Mouse (Mus musculus) intestine, embryonic 14.5 days (tissue): ENCODE results near the gene Pfkm. TPM values are rescaled to one million over a fixed set of nuclear protein-coding genes. Genes with fewer than 3 reads are reported as not detected.

ENCODE experiments used
- ATAC-seq: fragments of 200-750 bp; cut with Nextera tagmentation; replicated peaks from 2 replicates; pipeline ENCODE4 v1.8.0; 2017; ENCODE audit warnings: low read depth, moderate number of reproducible peaks, moderate TSS enrichment, moderate library complexity; ENCODE audit not compliant: low FRiP score, low TSS enrichment
- DNase-seq: peaks from one replicate; pipeline ENCODE4 v3.0.0-alpha.2; 2018; ENCODE audit warnings: low spot score
- H3K27ac ChIP-seq: fragments of 300-500 bp; sonication (generic); 2 replicates; pipeline ENCODE4 v1.5.1; 2014; ENCODE audit warnings: low read depth, mild to moderate bottlenecking, control low read depth
- H3K27me3 ChIP-seq: fragments of 300-500 bp; sonication (generic); replicated peaks from 2 replicates; pipeline ENCODE4 v1.6.1; 2014; ENCODE audit warnings: low read length, control low read depth; ENCODE audit not compliant: control insufficient read depth, insufficient read depth
- H3K36me3 ChIP-seq: fragments of 300-500 bp; sonication (generic); 2 replicates; pipeline ENCODE4 v1.6.1; 2014; ENCODE audit warnings: low read length, control low read depth; ENCODE audit not compliant: control insufficient read depth, insufficient read depth
- H3K4me1 ChIP-seq: fragments of 300-500 bp; sonication (generic); replicated peaks from 2 replicates; pipeline ENCODE4 v1.6.1; 2014; ENCODE audit warnings: low read length, control low read depth, mixed read lengths; ENCODE audit not compliant: control insufficient read depth, insufficient read depth
- H3K4me2 ChIP-seq: fragments of 300-500 bp; sonication (generic); 2 replicates; pipeline ENCODE4 v1.6.1; 2014; ENCODE audit warnings: low read length
- H3K4me3 ChIP-seq: fragments of 300-500 bp; sonication (generic); 2 replicates; pipeline ENCODE4 v1.5.1; 2014; ENCODE audit warnings: low read depth, low read length, control low read depth, mixed read lengths
- H3K9ac ChIP-seq: fragments of 300-500 bp; sonication (generic); 2 replicates; pipeline ENCODE4 v1.6.1; 2014; ENCODE audit warnings: mild to moderate bottlenecking, low read length
- H3K9me3 ChIP-seq: fragments of 300-500 bp; sonication (generic); 2 replicates; pipeline ENCODE4 v1.6.1; 2016; ENCODE audit warnings: low read length, control low read depth; ENCODE audit not compliant: control insufficient read depth
- WGBS: fragments of 180-500 bp; shearing (Covaris S2); extraction: QIAGEN DNeasy Blood & Tissue Kit; methylation state at CpG from one replicate; pipeline ENCODE4 v1.1.7; 2014; 5-methylcytosine and 5-hydroxymethylcytosine counted together
- polyA plus RNA-seq: library from polyadenylated mRNA; unstranded; fragments of >200 nt; fragmentation: Nextera tagmentation; extraction: Ambion mirVana; gene quantifications from 2 replicates; pipeline ENCODE4 v1.2.1, GENCODE M21; 2014

Pfkm gene
- polyA plus RNA-seq, result 28.8 and 31.4 TPM in 2 replicates

GRCm38 (mm10) chr15:98092372-98093120 lies at the start of gene Pfkm:
Pfkm (plus strand) TSS chr15:98092589.
- H3K4me1 ChIP-seq, result peaks cover 16% of the 10 kb centered on the region
- peak within 1 kb of the TSS; percentile 90 for H3K9ac ChIP-seq
- peak within 1 kb of the TSS; percentile 95 for H3K4me3 ChIP-seq
- peaks cover 12% of the 10 kb centered on the region for H3K36me3 ChIP-seq
- DNase-seq (no peak), ATAC-seq (peak; percentile 47; the same call in 1 of the 2 replicates)
- no peaks in the 10 kb centered on the region for H3K9me3 ChIP-seq
- peak within 1 kb of the TSS; percentile 93 for H3K27ac ChIP-seq
- H3K27me3 ChIP-seq, result no peaks in the 10 kb centered on the region
- peak within 1 kb of the TSS; percentile 66 for H3K4me2 ChIP-seq
- WGBS, result under 1% methylated on average over 26 of the region's 30 CpGs

DNA sequence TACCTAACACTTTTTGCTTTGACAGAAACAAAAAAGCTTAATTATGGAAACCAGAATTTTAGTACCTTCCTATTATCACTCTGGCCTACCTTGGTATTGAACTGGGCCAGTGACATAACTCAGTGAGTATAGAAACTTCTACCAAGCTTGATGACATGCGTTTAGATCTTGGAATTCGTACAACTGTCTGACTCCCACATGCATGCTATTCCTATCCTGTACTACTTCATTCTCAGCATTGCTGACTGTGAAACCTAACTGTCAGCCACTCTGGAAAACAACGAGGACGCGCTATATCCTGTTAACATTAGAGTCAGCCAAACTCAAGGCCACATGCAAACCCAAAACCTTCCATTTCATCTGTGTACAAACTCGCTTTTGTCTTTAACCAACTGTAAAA lies 48.4 kb upstream of the Pfkm start:
- DNase-seq, result no peak
- Histone ChIP-seq H3K4me2 (no peak overlapping the region), H3K9me3 (no peaks in the 10 kb centered on the region), H3K27me3 (no peaks in the 10 kb centered on the region), H3K36me3 (peaks cover 97% of the 10 kb centered on the region), H3K4me1 (no peaks in the 10 kb centered on the region), H3K27ac (no peak overlapping the region), H3K9ac (no peak overlapping the region), H3K4me3 (no peak overlapping the region)
- WGBS, result 92% methylated on average over 6 of the region's 6 CpGs
- ATAC-seq, result no peak

DNA sequence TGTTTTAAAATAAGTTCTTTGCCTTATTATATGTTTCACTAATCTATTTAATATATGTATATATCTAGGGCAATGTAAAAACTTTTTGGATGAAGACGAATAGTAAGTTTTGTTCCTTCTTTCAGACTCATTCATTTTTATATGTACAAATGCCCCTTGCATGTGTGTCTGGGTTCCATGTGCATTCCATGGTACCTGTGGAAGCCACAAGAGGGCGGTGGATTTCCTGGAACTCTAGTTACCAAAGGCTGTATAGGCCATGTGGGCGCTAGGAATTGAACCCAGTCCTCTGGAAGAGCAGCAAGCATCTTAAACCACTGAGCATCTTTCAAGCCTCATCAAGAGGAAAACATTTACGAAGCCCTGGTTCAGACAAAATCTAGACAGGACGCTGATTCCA lies 48.0 kb upstream of the Pfkm start:
- WGBS, result 96% methylated on average over 5 of the region's 5 CpGs
- no peak for DNase-seq
- H3K4me3 ChIP-seq, result no peak overlapping the region
- ATAC-seq, result no peak
- no peaks in the 10 kb centered on the region for H3K27me3 ChIP-seq
- H3K27ac ChIP-seq, result no peak overlapping the region
- no peak overlapping the region for H3K4me2 ChIP-seq
- H3K9ac ChIP-seq, result no peak overlapping the region
- no peaks in the 10 kb centered on the region for H3K9me3 ChIP-seq
- no peaks in the 10 kb centered on the region for H3K4me1 ChIP-seq
- peaks cover 97% of the 10 kb centered on the region for H3K36me3 ChIP-seq

DNA sequence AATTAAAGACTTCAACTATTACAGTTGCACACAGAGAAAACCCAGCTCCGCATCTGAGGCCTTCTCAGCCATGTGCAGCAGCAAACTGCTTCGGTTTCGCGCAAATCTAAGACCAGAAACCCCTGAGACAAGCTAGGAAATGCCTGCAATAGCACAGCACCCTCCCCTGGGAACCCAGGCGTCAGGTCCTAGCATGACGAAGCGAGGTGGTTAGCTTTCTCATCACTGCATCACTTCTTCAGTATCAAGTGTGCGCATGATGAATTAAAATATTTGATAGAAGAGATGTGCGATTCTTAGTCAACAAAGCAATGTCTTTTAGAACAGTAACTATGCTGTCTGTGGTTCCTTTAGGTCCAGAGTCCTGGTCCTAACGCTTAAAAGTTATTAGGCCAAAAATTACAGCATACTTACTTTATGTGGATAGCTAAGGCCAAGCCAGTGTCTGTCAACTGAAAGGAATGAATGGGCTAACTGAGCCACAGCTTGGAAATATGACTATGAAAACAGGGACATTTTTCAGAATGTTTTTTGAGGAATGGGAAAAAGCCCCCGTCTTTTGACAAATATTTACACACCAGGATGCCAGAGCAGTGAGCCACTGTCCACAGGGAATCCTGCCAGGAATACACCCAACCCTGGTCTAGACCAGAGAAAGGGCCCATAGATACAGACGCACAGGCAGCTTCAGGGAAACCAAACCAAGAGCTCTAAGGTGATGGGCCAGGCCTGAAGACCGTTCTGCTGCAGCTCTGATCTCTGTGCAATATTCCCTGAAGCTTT lies 43.3 kb upstream of the Pfkm start:
- ATAC-seq (no peak), DNase-seq (no peak)
- H3K27me3 ChIP-seq, result no peaks in the 10 kb centered on the region
- no peak overlapping the region for H3K9ac ChIP-seq
- H3K9me3 ChIP-seq, result no peaks in the 10 kb centered on the region
- H3K4me2 ChIP-seq, result no peak overlapping the region
- no peaks in the 10 kb centered on the region for H3K4me1 ChIP-seq
- H3K4me3 ChIP-seq, result no peak overlapping the region
- 91% methylated on average over 13 of the region's 13 CpGs for WGBS
- H3K27ac ChIP-seq, result no peak overlapping the region
- peaks cover 93% of the 10 kb centered on the region for H3K36me3 ChIP-seq

GRCm38 (mm10) chr15:98051685-98052084 lies 40.7 kb upstream of the Pfkm start:
- Histone ChIP-seq H3K9ac (no peak overlapping the region), H3K36me3 (peaks cover 87% of the 10 kb centered on the region), H3K4me1 (no peaks in the 10 kb centered on the region), H3K9me3 (no peaks in the 10 kb centered on the region), H3K4me3 (no peak overlapping the region), H3K27ac (no peak overlapping the region), H3K27me3 (no peaks in the 10 kb centered on the region), H3K4me2 (no peak overlapping the region)
- no peak for ATAC-seq
- DNase-seq, result no peak
- WGBS, result 90% methylated on average over 5 of the region's 5 CpGs

DNA sequence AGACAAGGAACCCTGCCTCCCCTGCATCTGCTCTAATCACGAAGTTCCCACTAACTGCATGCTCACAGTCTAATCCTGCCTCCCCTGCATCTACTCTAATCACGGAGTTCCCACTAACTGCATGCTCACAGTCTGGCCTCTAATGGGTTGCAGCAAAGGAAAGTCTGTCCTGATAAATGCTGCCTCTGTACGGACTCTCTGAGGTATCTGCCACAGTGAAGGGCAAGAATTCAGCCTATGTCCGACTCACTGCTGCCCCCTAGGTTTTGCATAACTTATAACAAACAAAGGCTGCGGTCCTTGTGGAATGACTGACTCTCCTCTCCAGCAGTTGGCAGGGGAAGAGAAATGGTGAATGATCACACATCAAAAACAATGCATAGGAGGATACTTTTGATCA lies 37.1 kb upstream of the Pfkm start:
- no peaks in the 10 kb centered on the region for H3K4me1 ChIP-seq
- H3K36me3 ChIP-seq, result peaks cover 82% of the 10 kb centered on the region
- DNase-seq, result peak; percentile 63
- WGBS, result 31% methylated on average over 5 of the region's 5 CpGs
- no peak for ATAC-seq
- H3K4me2 ChIP-seq, result no peak overlapping the region
- H3K27me3 ChIP-seq, result no peaks in the 10 kb centered on the region
- H3K9ac ChIP-seq, result no peak overlapping the region
- no peak overlapping the region for H3K27ac ChIP-seq
- H3K9me3 ChIP-seq, result no peaks in the 10 kb centered on the region
- H3K4me3 ChIP-seq, result no peak overlapping the region

GRCm38 (mm10) chr15:98065881-98066280 lies 26.5 kb upstream of the Pfkm start:
- Histone ChIP-seq H3K27ac (no peak overlapping the region), H3K4me2 (no peak overlapping the region), H3K4me1 (no peaks in the 10 kb centered on the region), H3K36me3 (peaks cover 76% of the 10 kb centered on the region), H3K27me3 (no peaks in the 10 kb centered on the region), H3K4me3 (no peak overlapping the region), H3K9me3 (no peaks in the 10 kb centered on the region), H3K9ac (no peak overlapping the region)
- 93% methylated on average over 5 of the region's 5 CpGs for WGBS
- ATAC-seq (no peak), DNase-seq (no peak)

- no peaks in the 10 kb centered on the region for H3K27me3 ChIP-seq
- no peak overlapping the region for H3K4me3 ChIP-seq
- H3K9ac ChIP-seq, result no peak overlapping the region
- H3K9me3 ChIP-seq, result no peaks in the 10 kb centered on the region
- no peak for ATAC-seq
- no peak overlapping the region for H3K27ac ChIP-seq
- no peak overlapping the region for H3K4me2 ChIP-seq
- no peaks in the 10 kb centered on the region for H3K4me1 ChIP-seq
- DNase-seq, result no peak
- 93% methylated on average over 12 of the region's 12 CpGs for WGBS
- H3K36me3 ChIP-seq, result peaks cover 78% of the 10 kb centered on the region
Measured at GRCm38 (mm10) chr15:98066602-98067001, 25.8 kb upstream of the Pfkm start.
